Mouse (Mus musculus) embryonic stem cell, embryonic (primary cell): ENCODE data around the gene Bmp10.

Experiments
- CTCF ChIA-PET, 4 experiments: fragments of 300-600 bp in 2 of 4; fragments of 350-600 bp in 2 of 4; sonication (Branson Sonifier 250); formaldehyde crosslinking; loops; one replicate each; lab custom pipeline; 2022; ENCODE audit warnings: inconsistent platforms in 2 of 4; lab: Charles Lee
- POLR2A ChIA-PET, 4 experiments: fragments of 300-600 bp in 2 of 4; fragments of 350-600 bp in 2 of 4; sonication (Branson Sonifier 250); formaldehyde crosslinking; loops; one replicate each; lab custom pipeline; 2022; ENCODE audit warnings: antibody characterized with exemption in 4 of 4, inconsistent platforms in 1 of 4; lab: Charles Lee

Gene Bmp10

DNA sequence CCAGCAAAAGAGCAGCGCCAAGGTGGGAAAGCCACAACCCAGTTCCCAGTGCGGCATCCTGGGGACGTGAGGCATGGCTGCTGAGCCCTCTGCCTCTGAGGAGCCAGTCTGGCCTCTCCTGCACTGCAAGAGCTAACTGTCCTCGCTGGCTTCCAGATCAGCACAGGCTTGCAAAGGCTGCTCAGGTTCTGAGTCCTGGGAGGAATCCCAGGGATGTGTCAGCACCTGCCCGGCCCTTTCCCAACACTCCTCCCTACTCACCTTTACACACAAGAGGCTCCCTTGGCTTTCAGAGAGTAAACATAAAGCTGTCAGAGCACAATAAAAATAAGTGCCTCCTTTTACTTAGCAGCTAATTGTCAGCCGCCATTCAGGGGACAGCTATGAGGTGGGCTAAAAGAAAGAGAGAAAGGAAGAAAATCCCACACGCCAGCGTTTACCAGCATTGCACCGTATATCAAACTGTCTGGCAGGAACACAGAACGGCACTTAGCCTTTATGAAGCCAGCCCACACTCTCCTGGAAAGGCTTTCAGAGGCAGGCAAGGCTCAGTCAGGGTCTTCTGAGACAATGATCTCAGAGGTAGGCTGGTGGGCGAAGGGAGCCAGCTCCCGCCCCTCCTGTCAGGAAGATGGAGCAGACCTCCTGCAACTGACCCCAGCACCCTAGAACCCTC lies 54.6 kb downstream of the Bmp10 start:
- POLR2A ChIA-PET: interaction anchor here in 2 of 4 experiments (0.6 to 0.7 kb wide), 3 partner anchors 17 to 84 kb away, joined by 5 to 6 read pairs (median 5); no protein-coding TSS in a partner anchor
- CTCF ChIA-PET: interaction anchor here in 3 of 4 experiments (0.7 to 1.5 kb wide), 4 partner anchors 17 to 1289 kb away, joined by 3 to 16 read pairs (median 6); no protein-coding TSS in a partner anchor

DNA sequence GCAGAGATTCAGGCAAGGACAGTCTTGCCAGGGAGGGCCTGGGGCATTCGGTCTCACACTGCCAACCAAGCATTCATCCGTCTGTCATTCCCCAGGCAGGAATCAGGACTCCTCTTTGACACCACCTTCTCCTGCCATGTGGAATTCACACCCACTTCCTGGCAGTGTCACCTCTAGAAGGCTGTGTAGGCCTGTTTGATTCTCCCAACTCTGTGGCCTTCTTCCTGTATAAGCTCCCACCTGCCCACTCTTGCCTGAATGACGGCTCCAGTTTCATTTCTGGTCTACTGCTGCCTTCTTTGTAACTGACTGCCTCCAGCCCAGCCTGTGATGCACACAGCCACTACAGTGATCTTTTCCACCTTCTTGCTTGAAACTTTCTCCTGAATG lies 55.1 kb downstream of the Bmp10 start:
- POLR2A ChIA-PET: interaction anchor here in 1 of 4 experiments (0.7 kb wide), 1 partner anchor 84 kb away, joined by 6 read pairs; no protein-coding TSS in a partner anchor
- CTCF ChIA-PET: interaction anchor here in 2 of 4 experiments (1.4 to 1.5 kb wide), 2 partner anchors 18 kb away, joined by 6 to 7 read pairs; no protein-coding TSS in a partner anchor

DNA sequence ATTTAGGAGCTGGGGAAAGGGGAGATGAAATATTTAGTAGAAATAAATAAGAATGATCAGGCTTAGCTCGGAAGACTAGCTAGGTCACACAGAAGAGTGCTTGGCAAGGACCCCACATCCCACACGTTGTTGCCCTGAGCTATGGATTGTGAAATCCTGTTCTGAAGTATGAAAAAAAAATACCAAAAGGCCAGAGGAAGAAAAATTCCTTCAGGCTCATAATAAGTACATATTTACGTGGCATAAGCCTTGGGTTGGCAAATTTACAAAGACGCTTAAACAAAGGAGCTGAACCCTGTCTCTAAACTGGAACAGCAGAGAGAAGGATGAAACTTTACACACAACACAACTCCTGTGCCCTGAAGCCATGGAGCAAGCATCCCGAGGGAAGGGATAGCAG lies 56.0 kb downstream of the Bmp10 start:
- ChIA-PET POLR2A (no interaction called here), CTCF (interaction anchor here in 1 of 4 experiments (0.8 kb wide), 1 partner anchor 18 kb away, joined by 3 read pairs; no protein-coding TSS in a partner anchor)
